Mouse (Mus musculus) kidney, embryonic 15.5 days (tissue): ENCODE results near the gene Rap1gap2. TPM values are rescaled to one million over a fixed set of nuclear protein-coding genes. Genes with fewer than 3 reads are reported as not detected.

ENCODE experiments used
- ATAC-seq: fragments of 200-750 bp; cut with Nextera tagmentation; replicated peaks from 2 replicates; pipeline ENCODE4 v1.8.0; 2017; ENCODE audit warnings: moderate TSS enrichment; ENCODE audit not compliant: low FRiP score
- H3K27ac ChIP-seq: fragments of 300-500 bp; sonication (generic); 2 replicates; pipeline ENCODE4 v1.5.1; 2015; ENCODE audit warnings: mild to moderate bottlenecking, inconsistent platforms
- H3K27me3 ChIP-seq: fragments of 300-500 bp; sonication (generic); 2 replicates; pipeline ENCODE4 v1.6.1; 2015; ENCODE audit warnings: inconsistent platforms
- H3K36me3 ChIP-seq: fragments of 300-500 bp; sonication (generic); 2 replicates; pipeline ENCODE4 v1.6.1; 2015; ENCODE audit warnings: inconsistent platforms
- H3K4me1 ChIP-seq: fragments of 300-500 bp; sonication (generic); 2 replicates; pipeline ENCODE4 v1.6.1; 2015; ENCODE audit warnings: inconsistent platforms
- H3K4me2 ChIP-seq: fragments of 300-500 bp; sonication (generic); 2 replicates; pipeline ENCODE4 v1.6.1; 2015; ENCODE audit warnings: moderate library complexity, mild to moderate bottlenecking, inconsistent platforms
- H3K4me3 ChIP-seq: fragments of 300-500 bp; sonication (generic); replicated peaks from 2 replicates; pipeline ENCODE4 v1.5.1; 2015; ENCODE audit warnings: mild to moderate bottlenecking, inconsistent platforms
- H3K9ac ChIP-seq: fragments of 300-500 bp; sonication (generic); 2 replicates; pipeline ENCODE4 v1.6.1; 2015; ENCODE audit warnings: mild to moderate bottlenecking, inconsistent platforms
- H3K9me3 ChIP-seq: fragments of 300-500 bp; sonication (generic); replicated peaks from 2 replicates; pipeline ENCODE4 v1.6.1; 2016; ENCODE audit warnings: inconsistent platforms
- WGBS: fragments of 180-500 bp; shearing (Covaris S2); methylation state at CpG from one replicate; pipeline ENCODE4 v1.1.7; 2015; ENCODE audit warnings: mixed read lengths; 5-methylcytosine and 5-hydroxymethylcytosine counted together
- polyA plus RNA-seq: library from polyadenylated mRNA; unstranded; fragments of >200 nt; fragmentation: Nextera tagmentation; extraction: Ambion mirVana; gene quantifications from 2 replicates; pipeline ENCODE4 v1.2.1, GENCODE M21; 2015

The Rap1gap2 gene
- polyA plus RNA-seq, 1 experiment from 2014 or later, result 6.4 TPM

DNA sequence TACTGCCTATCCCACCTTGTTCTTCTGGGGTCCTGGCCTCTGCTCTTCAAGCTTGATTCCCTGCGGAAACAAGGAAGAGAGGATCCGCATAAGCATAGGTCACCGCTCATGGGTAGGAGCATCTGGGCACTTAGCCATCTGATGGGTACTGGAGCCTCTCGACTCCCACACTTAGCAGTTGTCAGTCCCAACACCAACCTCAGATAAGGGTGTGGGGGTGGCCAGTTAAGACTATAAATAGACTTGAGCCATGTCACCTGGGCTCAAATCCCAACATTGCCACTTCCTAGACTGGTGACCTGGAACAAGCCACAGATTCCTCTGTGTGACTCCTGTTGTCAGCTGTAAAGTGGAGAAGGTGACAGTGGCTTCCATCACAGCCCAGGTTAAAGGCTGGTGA is 172.5 kb downstream of the Rap1gap2 start:
- H3K4me2 ChIP-seq, result no peak overlapping the region
- no peaks in the 10 kb centered on the region for H3K36me3 ChIP-seq
- H3K9ac ChIP-seq, result no peak overlapping the region
- 0 out of 2 replicates have a peak, but pooled peaks have one; percentile 31 for ATAC-seq
- 55% methylated on average over 4 of the region's 4 CpGs for whole genome bisulfite sequencing
- no peaks in the 10 kb centered on the region for H3K27me3 ChIP-seq
- H3K4me1 ChIP-seq, result peaks cover 14% of the 10 kb centered on the region; the same call in 1 of the 2 replicates
- H3K27ac ChIP-seq, result no peak overlapping the region
- H3K9me3 ChIP-seq, result no peaks in the 10 kb centered on the region
- no peak overlapping the region for H3K4me3 ChIP-seq

DNA sequence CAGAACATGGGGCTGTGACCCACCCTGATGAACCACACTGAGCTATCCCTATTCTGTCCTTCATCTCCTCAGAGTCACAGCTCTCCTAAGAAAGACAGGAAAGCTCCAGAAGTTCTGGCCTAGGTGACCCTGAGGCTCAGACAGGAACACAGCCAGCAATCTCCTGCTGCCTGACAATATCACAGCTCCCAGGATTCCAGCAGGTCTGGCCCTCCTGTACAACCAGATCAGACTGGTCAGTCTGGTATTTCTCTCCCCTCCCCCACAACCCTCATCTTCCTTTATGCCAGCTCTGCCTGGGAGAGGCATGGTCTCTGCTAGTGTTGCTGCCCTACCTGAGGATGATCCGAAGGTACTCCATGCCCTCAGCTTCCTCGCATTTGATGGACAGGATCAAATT is 175.3 kb downstream of the Rap1gap2 start:
- Histone ChIP-seq H3K27me3 (no peaks in the 10 kb centered on the region), H3K4me2 (no peak overlapping the region), H3K9ac (no peak overlapping the region), H3K27ac (0 out of 2 replicates have a peak overlapping the region, but pooled peaks have one; percentile 30), H3K36me3 (no peaks in the 10 kb centered on the region), H3K4me3 (no peak overlapping the region), H3K9me3 (no peaks in the 10 kb centered on the region), H3K4me1 (peaks cover 14% of the 10 kb centered on the region; the same call in 1 of the 2 replicates)
- no peak for ATAC-seq
- 85% methylated on average over 2 of the region's 2 CpGs for WGBS

GRCm38 (mm10) chr11:74433000-74433399 is 177.7 kb downstream of the Rap1gap2 start:
- H3K27me3 ChIP-seq, result no peaks in the 10 kb centered on the region
- ATAC-seq, result no peak
- no peak overlapping the region for H3K9ac ChIP-seq
- H3K4me1 ChIP-seq, result 0 out of 2 replicates have a peak, but pooled peaks cover under 1% of the 10 kb centered on the region
- H3K4me2 ChIP-seq, result no peak overlapping the region
- no peaks in the 10 kb centered on the region for H3K9me3 ChIP-seq
- 90% methylated on average over 4 of the region's 4 CpGs for WGBS
- no peaks in the 10 kb centered on the region for H3K36me3 ChIP-seq
- no peak overlapping the region for H3K27ac ChIP-seq
- no peak overlapping the region for H3K4me3 ChIP-seq

DNA sequence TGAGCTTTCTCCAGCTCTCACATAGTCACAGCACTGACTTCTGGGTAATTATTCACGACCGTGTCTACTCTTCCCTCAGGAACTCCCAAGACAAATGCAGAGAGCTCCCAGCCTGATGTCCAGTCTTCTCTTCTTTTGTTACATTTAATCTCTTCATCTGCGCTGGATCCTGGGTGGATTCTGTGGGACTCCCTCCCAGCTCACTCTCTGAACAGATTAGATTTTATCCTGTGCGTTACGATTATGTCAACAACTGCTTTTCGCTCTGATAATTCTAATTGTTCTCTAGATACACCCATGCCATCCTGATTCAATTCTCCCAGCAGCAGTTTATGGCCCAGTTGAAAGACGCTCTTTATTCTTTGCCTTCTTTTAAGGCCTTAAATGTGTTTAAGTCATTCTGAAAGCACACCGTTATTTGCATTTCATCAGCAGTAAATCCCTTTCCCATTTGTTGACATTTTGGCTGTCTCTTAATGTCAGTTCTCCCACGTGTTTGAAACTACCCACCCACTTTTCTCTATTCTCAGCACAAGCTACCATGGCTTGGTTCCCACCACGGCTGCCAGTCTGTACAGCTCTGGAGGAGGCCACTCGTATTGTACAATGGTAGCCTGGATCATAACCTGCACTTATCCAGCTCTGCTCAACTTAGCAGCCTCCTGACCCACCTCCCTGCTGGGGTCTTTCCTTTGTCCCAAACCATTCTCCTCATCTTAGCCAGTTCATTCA is 180.8 kb downstream of the Rap1gap2 start:
- H3K4me2 ChIP-seq, result no peak overlapping the region
- H3K9ac ChIP-seq, result no peak overlapping the region
- H3K27me3 ChIP-seq, result no peaks in the 10 kb centered on the region
- H3K4me3 ChIP-seq, result no peak overlapping the region
- no peaks in the 10 kb centered on the region for H3K4me1 ChIP-seq
- WGBS, result 53% methylated on average over 11 of the region's 11 CpGs
- no peaks in the 10 kb centered on the region for H3K9me3 ChIP-seq
- ATAC-seq, result no peak
- no peak overlapping the region for H3K27ac ChIP-seq
- H3K36me3 ChIP-seq, result no peaks in the 10 kb centered on the region

DNA sequence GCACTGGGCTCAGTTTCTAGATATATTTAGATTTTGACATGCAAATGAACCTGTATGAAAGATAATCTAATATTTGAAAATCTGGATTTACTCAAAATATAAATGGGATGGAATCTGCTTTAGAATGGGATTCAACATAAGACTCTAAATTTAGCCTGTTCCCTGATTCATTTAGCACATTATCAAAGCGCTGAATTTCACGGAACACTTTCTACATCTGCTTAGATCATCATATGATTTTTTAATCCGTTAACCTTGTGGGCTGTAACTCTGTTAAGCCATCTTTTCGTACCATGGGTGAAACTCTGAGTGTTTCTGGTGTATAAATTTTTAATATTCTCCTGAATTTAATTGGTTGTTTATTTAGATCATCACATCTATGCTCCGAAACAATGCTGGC is 184.4 kb downstream of the Rap1gap2 start:
- no peaks in the 10 kb centered on the region for H3K9me3 ChIP-seq
- H3K27me3 ChIP-seq, result no peaks in the 10 kb centered on the region
- no peak for ATAC-seq
- peaks cover 5% of the 10 kb centered on the region; the same call in 1 of the 2 replicates for H3K4me1 ChIP-seq
- no peak overlapping the region for H3K4me2 ChIP-seq
- 87% methylated on average over 5 of the region's 5 CpGs for WGBS
- H3K4me3 ChIP-seq, result no peak overlapping the region
- no peaks in the 10 kb centered on the region for H3K36me3 ChIP-seq
- H3K27ac ChIP-seq, result no peak overlapping the region
- H3K9ac ChIP-seq, result no peak overlapping the region

- Histone ChIP-seq H3K4me3 (no peak overlapping the region), H3K9me3 (no peaks in the 10 kb centered on the region), H3K36me3 (no peaks in the 10 kb centered on the region), H3K4me2 (no peak overlapping the region), H3K9ac (no peak overlapping the region), H3K27me3 (no peaks in the 10 kb centered on the region), H3K27ac (no peak overlapping the region), H3K4me1 (peaks cover 5% of the 10 kb centered on the region; the same call in 1 of the 2 replicates)
- 93% methylated on average over 6 of the region's 6 CpGs for WGBS
- ATAC-seq, result no peak
Measured at GRCm38 (mm10) chr11:74422019-74422418, 188.7 kb downstream of the Rap1gap2 start.

DNA sequence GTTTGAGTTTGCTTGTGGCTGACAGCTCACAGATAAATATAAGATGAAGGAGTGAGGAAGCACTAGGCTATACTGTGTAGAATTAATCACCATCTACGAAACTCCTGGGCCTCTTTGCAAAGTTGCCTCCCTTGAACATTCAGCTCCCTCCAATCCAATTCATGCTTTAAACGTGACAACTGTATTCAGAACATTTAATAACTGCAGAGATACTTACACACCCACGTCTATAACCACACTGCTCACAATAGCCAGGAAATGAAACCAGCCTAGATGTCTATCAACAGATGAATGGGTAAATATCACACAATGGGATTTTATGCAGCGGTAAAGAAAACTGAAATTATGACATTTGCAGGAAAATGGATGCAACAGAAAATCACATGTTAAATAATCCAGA is 189.6 kb downstream of the Rap1gap2 start:
- WGBS, result 78% methylated on average over 4 of the region's 4 CpGs
- ATAC-seq, result no peak
- Histone ChIP-seq H3K9me3 (no peaks in the 10 kb centered on the region), H3K27ac (no peak overlapping the region), H3K36me3 (no peaks in the 10 kb centered on the region), H3K4me2 (no peak overlapping the region), H3K4me1 (peaks cover 5% of the 10 kb centered on the region; the same call in 1 of the 2 replicates), H3K27me3 (no peaks in the 10 kb centered on the region), H3K4me3 (no peak overlapping the region), H3K9ac (no peak overlapping the region)

DNA sequence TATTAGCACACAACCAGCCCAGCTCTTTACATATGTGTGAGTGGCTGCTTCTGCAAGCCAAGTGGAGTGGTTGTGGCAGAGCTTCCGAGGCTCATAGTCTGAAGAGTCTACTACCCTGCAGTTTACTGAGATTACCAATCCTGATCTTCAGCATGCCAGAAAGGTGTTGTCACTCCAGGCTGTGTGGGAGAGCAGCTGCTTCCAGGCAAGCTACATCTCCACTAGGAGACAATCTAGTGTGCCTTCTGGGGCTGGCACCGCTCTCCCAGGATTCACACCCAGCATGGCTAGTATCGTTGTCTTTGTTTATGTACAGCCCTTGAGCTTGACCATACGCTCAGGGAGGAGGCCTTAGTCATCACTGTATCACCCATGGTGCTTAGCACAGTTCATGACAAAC is 191.1 kb downstream of the Rap1gap2 start:
- Histone ChIP-seq H3K9ac (no peak overlapping the region), H3K4me3 (no peak overlapping the region), H3K4me2 (no peak overlapping the region), H3K9me3 (no peaks in the 10 kb centered on the region), H3K27me3 (no peaks in the 10 kb centered on the region), H3K4me1 (peaks cover 3% of the 10 kb centered on the region; the same call in 1 of the 2 replicates), H3K27ac (no peak overlapping the region), H3K36me3 (no peaks in the 10 kb centered on the region)
- ATAC-seq, result no peak
- 84% methylated on average over 4 of the region's 4 CpGs for whole genome bisulfite sequencing

GRCm38 (mm10) chr11:74415736-74416135 is 195.0 kb downstream of the Rap1gap2 start:
- ATAC-seq, result no peak
- Histone ChIP-seq H3K4me2 (no peak overlapping the region), H3K9ac (no peak overlapping the region), H3K27ac (no peak overlapping the region), H3K27me3 (no peaks in the 10 kb centered on the region), H3K4me3 (no peak overlapping the region), H3K9me3 (no peaks in the 10 kb centered on the region), H3K4me1 (peaks cover 7% of the 10 kb centered on the region), H3K36me3 (no peaks in the 10 kb centered on the region)
- WGBS, result 78% methylated on average over 12 of the region's 12 CpGs

- Histone ChIP-seq H3K36me3 (no peaks in the 10 kb centered on the region), H3K4me3 (no peak overlapping the region), H3K4me2 (no peak overlapping the region), H3K9me3 (no peaks in the 10 kb centered on the region), H3K9ac (no peak overlapping the region), H3K4me1 (peaks cover 22% of the 10 kb centered on the region), H3K27ac (no peak overlapping the region), H3K27me3 (no peaks in the 10 kb centered on the region)
- 0 out of 2 replicates have a peak, but pooled peaks have one; percentile 25 for ATAC-seq
- 58% methylated on average over 9 of the region's 9 CpGs for WGBS
Measured at GRCm38 (mm10) chr11:74414112-74414511, 196.6 kb downstream of the Rap1gap2 start.

DNA sequence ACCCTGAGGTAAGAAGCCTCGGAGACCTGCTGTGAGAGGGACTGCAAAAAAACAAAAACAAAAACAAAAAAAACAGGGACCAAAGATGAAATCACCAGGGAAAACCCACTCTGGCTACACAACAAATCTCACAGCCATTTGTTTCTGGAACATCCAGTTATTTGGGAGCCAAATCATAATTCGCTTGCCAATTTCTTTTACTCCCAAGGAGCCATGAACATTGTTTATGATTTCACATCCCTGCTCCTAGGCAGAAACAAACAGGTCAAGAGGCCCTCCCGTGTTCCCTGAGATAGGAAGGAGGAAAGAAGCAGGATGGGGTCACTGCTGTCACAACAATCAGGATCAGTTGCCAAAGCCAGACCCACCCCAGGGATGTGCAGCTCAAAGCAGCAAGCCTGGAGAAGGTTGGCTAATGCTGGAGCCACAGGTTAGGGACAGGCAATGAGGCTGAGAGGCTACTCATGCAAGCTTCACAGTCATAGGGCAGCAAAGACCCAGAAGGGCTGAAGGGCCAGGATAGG is 197.2 kb downstream of the Rap1gap2 start:
- H3K36me3 ChIP-seq, result no peaks in the 10 kb centered on the region
- H3K27ac ChIP-seq, result no peak overlapping the region
- no peak for ATAC-seq
- 63% methylated on average over 3 of the region's 3 CpGs for WGBS
- peaks cover 28% of the 10 kb centered on the region for H3K4me1 ChIP-seq
- no peak overlapping the region for H3K4me3 ChIP-seq
- no peaks in the 10 kb centered on the region for H3K27me3 ChIP-seq
- no peak overlapping the region for H3K9ac ChIP-seq
- no peaks in the 10 kb centered on the region for H3K9me3 ChIP-seq
- no peak overlapping the region for H3K4me2 ChIP-seq

DNA sequence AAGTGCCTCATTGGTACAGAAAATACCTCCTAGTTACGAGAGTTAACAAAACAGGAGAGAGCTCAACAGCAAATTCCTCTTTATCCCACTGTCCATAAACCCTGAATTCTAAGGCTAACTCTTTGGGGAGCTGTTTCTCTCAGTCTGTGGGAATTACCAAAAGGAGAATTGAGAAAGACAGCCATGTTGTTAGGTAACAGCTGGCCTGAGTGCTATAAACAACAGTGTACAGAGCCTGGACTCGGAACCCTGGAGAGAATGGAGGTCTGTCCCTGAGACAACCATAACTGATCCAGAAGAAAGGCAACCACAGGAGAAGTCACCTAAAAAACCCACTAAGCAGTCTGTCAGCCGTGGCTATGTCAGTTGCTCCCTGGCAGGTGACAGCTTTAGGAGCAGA is 198.3 kb downstream of the Rap1gap2 start:
- ATAC-seq, result no peak

More for the DNA sequence above, 198.3 kb downstream of the Rap1gap2 start:
- Histone ChIP-seq H3K27me3 (no peaks in the 10 kb centered on the region), H3K36me3 (no peaks in the 10 kb centered on the region), H3K9me3 (no peaks in the 10 kb centered on the region), H3K4me3 (no peak overlapping the region), H3K4me2 (no peak overlapping the region), H3K27ac (no peak overlapping the region), H3K4me1 (peaks cover 39% of the 10 kb centered on the region), H3K9ac (no peak overlapping the region)
- 71% methylated on average over 3 of the region's 3 CpGs for WGBS
